Mouse (Mus musculus): ENCODE measurements around the gene Aff3.

GRCm38 (mm10) chr1:38428708-38429683, 235.8 kb downstream of the Aff3 start:
- TF ChIP-seq CTCF (IDR thresholded peaks at IDR 0.05; ENCODE audit: insufficient read depth, low read length): no peak
- no peak for TF ChIP-seq POLR2A (IDR thresholded peaks at IDR 0.05; ENCODE audit: borderline replicate concordance, extremely low read depth, low read depth, low read length)

All from lung, adult 2 months (tissue).